Mouse (Mus musculus) right cerebral cortex, adult 18-20 months (tissue): ENCODE measurements around the gene Atp5g2.
"Not testable (repeated sequence)": the region's sequence is repeated elsewhere in the genome, so short reads cannot be mapped to it uniquely, and the experiment has no call there.

Experiments
- DNase-seq: peaks from one replicate; pipeline ENCODE4 v3.0.0; 2022; ENCODE audit warnings: mixed read lengths

Atp5g2 gene

DNA sequence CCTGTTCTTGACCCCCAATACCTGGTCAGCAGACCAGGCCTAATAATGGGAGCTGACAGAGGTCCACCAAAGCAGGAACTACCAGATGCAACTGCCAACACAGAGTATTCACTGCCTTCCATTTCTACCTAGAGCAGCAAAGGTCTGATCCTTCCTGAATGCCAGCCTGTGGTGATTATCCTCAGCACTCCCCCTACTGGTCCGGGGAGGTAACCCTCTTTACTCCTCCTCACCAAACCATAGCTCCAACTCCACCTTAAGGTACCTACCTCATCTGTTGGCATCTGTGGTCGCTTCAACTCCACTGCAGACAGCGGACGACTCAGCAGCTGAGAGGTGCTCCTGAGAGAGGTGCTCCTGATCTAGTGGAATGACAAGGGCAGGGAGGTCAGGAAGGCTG, 6.7 kb downstream of the Atp5g2 start:
- DNase-seq, result peak; percentile 54

DNA sequence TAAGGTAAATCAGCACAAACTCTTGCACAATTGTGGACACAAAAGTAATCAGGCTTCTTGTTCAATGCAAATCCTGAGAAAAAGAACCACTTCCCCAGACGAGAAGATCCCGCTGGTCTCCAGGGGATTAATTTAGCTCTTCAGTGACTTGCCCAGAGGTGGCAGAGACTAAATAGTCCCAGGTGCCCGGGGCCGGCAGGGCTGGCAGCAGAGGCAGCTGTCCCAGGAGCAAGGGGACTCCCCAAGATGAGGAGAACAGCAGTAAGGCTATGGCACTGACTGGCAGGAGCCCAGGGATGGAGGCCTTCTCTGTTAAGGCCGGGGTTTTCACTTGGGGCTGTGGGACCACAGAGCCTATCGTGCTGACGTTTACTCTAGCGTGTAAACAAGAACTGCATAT, 8.3 kb downstream of the Atp5g2 start:
- DNase-seq, result no peak

- not testable (repeated sequence) for DNase-seq
Observed at GRCm38 (mm10) chr15:102662601-102663000, 9.6 kb downstream of the Atp5g2 start.

DNA sequence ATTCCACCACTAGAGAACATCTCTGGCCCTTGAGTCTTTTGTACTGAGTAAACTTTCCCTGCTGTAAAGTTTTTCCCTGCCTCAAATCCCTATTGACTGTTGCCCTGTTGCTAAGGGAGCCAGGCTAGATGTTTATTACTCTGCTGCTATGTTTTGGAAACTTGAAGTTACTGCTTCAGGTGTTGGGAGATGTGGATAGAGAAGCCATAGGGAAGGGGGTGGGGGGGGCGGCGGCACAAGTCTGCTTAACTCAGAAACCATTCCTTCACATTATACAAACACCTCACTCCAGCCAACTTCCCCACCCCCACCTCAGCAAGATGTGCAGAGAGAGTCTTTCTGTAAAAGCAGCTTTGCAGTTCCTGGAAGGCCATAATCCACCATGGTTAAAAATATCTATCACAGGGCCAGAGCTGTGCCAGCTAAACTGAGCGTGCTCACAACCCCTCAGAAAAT, 14.2 kb downstream of the Atp5g2 start:
- no peak for DNase-seq

DNA sequence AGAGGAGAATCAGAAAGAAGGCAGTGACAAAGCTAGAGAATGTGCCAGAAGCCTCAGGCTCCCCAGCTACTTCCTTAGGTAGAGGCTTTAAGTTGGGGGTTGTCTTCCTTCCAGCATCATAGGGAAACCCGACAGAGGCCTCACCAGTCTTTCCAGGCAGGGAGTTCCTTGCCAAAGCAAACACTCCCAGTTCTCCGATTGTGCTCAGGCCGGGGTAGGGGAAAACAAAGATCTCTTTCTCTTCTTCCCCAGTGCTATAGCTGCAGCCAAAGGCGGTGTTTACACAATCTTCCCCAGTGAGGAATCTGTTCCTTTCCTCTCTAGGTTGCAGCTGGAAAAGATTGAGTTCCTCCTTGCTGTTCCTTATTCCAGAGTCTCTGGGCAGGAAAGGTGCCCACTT, 15.5 kb downstream of the Atp5g2 start:
- peak; percentile 34 for DNase-seq

GRCm38 (mm10) chr15:102651928-102652660, 20.1 kb downstream of the Atp5g2 start:
- DNase-seq, result not testable (repeated sequence)

DNA sequence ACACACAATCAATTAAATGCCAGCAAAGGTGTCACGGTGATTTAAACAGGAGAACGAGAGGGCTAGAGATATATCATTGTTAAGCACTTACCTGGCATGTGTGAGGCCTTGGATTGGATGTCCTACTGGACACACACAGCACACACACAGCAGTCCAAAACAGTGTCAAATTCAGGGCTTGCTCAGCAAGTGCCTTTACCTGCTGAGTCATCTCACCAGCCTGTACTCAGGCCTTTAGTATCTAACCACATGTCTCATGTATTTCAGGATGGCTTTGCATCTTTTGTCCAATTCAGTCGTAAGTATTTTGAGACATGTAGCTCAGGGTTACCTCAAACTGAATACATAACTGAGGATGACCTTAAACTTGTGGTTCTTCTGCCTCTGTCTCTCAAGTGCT, 21.0 kb downstream of the Atp5g2 start:
- no peak for DNase-seq

DNA sequence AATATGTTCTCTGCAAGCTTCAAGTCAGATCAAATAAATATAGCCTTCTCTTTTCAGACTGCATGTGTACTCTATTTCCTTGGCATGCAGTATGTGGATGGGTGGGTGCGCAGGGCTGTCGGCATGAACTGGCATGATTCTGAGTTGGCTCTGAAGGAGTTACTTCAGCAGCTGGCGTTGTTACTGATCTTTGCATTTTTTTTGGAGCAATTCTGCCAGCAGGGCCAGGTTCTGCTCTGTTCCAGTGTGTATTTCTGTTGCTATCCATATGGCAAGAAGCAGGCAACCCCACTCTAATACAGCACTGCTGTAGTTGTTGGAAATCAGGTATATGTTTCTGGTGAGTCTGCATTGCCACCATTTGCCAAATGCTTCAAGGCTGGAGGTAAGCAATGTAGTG, 36.3 kb downstream of the Atp5g2 start:
- peak; percentile 68 for DNase-seq

- no peak for DNase-seq
Observed at GRCm38 (mm10) chr15:102634684-102635083, 37.5 kb downstream of the Atp5g2 start.

- DNase-seq, result no peak
Observed at GRCm38 (mm10) chr15:102625687-102626055, 46.5 kb downstream of the Atp5g2 start.

DNA sequence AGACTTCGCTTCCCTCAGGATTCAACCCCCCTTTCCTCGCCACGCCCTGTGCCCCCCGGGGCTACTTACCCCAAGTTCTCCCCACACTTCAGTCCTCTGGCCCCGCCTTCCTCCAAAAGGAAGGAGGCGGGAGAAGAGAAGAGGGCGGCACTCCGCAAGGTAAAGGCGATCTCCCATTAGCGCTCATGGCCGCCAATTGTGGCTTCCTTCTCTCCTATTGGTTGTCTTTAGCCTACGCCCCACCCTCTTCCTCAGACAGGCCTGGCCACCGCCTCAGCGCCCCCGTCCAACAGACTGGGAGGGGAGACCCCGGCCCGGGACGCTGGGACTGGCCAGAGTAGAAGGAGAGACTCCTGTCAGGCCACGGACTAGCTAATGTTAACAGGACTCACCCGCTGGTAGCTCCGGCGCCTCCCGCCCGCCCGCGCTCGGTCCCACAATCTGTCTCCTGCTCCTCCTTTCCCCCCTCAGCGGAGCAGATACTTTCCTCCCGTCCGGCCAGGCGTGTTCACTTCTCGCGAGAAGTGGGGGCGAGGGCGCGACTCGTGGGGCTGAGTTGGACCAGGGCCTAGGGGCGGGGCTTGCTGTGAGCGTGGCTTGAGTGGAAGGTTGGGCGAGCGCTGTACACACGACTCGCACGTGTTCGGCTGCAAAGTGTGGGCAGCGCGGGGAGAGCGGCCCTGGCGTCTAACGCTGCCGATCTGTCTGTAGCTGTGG, 47.0 kb downstream of the Atp5g2 start, which contains the start of the genes Gm28047 and Atf7:
Gene Gm28047, minus strand, starts transcription at position 98 of the 717 bp plus-strand sequence.
Gene Atf7, minus strand, starts transcription at position 495 of the 717 bp plus-strand sequence.
- peak; percentile 99 for DNase-seq

GRCm38 (mm10) chr15:102624291-102624969, 47.7 kb downstream of the Atp5g2 start:
- peak; percentile 13 for DNase-seq

- DNase-seq, result no peak
Observed at GRCm38 (mm10) chr15:102623121-102623520, 49.0 kb downstream of the Atp5g2 start.

- DNase-seq, result no peak
Observed at GRCm38 (mm10) chr15:102622536-102622935, 49.6 kb downstream of the Atp5g2 start.

- no peak for DNase-seq
Observed at GRCm38 (mm10) chr15:102620765-102621164, 51.4 kb downstream of the Atp5g2 start.

DNA sequence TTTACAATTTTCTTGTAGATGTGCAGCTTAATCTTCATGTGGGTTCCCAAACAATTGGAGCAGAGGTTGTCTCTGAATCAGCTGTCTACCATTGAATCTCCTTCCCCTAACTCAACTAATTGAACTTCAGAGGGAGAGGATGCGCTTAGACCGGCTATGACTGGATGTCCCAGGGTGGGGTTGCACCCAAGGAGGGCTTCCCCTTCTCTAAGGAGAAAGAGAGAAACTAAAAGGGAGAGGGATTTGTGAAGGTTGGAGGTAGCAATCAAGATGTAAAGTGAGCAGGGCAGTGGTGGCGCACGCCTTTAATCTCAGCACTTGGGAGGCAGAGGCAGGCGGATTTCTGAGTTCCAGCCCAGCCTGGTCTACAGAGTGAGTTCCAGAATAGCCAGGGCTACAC, 52.7 kb downstream of the Atp5g2 start:
- DNase-seq, result no peak

GRCm38 (mm10) chr15:102617654-102618053, 54.5 kb downstream of the Atp5g2 start:
- no peak for DNase-seq

GRCm38 (mm10) chr15:102616174-102616573, 56.0 kb downstream of the Atp5g2 start:
- DNase-seq, result no peak

DNA sequence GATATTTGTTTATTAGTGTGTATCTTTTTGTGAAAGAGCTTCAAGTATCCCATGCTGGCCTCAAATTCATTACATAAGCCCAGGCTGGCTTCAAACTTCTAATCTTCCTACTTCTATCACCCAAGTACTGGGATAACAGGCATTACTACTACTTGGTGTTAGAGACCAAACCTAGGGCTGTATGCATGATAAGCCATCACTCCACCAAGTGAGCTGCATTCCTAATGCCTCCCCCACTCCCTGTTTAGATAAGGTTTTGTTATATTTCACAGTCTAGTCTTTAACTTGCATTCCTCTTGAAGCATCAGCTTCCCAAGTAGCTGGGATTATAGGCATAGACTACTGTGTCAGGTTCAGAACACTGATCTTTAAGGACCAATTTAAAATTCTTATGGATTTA, 57.9 kb downstream of the Atp5g2 start:
- no peak for DNase-seq

GRCm38 (mm10) chr15:102612966-102613365, 59.2 kb downstream of the Atp5g2 start:
- no peak for DNase-seq
